Mouse (Mus musculus) forelimb bud, embryonic 11.5 days (tissue): ENCODE measurements around the gene Dcpp2.
A peak's percentile ranks its signal among the peaks of the same experiment; 100 is the strongest.
"Not testable (repeated sequence)": the region's sequence is repeated elsewhere in the genome, so short reads cannot be mapped to it uniquely, and the experiment has no call there.

Experiments used
- DNase-seq: peaks from one replicate; pipeline ENCODE4 v3.0.0-alpha.2; 2012; ENCODE audit warnings: low read depth, low spot score

The Dcpp2 gene

GRCm38 (mm10) chr17:23925090-23925493 lies 44.4 kb downstream of the Dcpp2 start:
- peak; percentile 67 for DNase-seq

DNA sequence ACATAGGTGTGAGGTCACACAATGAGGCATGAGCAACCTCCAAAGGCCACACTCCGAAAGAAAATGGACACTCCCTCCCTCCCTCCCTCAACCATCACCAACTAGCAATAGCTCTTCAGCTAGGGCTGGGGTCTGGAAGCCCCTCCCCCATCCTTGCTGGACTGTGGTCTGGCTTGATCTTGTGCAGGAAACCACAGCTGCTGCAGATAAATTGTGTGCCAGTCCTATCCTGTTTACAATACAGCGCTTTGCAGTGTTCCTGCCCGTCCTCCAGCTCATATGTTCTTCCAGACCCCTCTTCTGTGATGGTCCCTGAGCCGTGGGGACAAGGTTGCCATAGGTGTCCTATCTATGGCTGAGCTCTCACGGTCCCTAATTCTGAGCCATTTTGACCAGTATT lies 50.5 kb downstream of the Dcpp2 start:
- no peak for DNase-seq

- DNase-seq: no peak
Observed at GRCm38 (mm10) chr17:23941372-23941771, 60.7 kb downstream of the Dcpp2 start, which contains the start of gene Sbp. TSS of gene Sbp (plus strand) at chr17:23941672.

DNA sequence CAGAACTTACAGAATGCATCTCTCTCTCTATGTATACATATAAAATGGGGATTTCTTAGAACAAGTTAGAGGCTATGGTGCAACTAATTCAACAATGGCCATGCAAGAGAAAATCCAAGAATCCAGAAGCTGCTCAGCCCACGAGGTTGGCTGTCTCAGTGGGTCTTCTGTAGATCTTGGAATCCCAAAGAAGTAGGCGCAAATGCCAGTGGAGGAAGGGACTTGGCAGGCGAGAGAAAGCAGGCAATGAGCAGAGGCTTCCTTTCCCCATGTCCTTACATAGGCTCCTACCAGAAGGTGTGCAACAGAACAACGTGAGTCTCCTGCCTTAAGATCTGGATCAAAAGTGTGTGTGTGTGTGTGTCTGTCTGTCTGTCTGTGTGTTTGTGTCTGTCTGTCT lies 66.8 kb downstream of the Dcpp2 start:
- DNase-seq: not testable (repeated sequence)

- DNase-seq: no peak
Observed at GRCm38 (mm10) chr17:23949068-23949467, 68.4 kb downstream of the Dcpp2 start.
